Mouse (Mus musculus) retina, postnatal 1 day (tissue): ENCODE data around the gene E330034G19Rik.

ENCODE experiments used
- DNase-seq: peaks from one replicate; pipeline ENCODE4 v3.0.0-alpha.2; 2012

Gene E330034G19Rik

DNA sequence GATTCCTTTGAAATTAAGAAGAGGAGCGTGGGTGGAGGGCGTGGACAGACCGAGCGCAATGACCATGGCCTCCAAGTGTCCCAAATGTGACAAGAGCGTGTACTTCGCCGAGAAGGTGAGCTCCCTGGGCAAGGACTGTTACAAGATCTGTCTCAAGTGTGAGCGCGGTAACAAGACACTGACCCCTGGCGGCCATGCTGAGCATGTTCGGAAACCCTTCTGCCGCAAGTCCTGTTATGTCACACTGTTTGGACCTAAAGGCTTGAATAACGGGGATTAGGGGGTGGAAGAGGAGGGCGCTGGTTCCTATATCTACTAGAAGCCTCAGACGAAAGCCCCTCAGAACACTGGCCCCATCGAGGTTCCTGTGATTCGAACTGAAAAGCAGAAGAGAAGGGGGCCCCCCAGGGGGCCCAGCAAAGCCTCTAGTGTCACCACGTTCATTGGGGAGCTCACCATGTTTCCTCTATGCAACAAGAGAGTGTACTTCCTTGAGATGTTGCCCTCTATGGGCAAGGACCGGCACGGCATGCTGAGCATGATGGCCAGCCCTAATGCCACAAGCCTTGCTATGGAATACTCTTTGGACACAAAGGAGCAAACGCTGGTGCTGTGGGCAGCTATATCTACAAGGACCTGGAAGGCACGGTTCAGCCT lies 65.4 kb downstream of the E330034G19Rik start:
- peak; percentile 66 for DNase-seq
